Mouse (Mus musculus) kidney, adult 2 months (tissue): ENCODE results near the gene Padi6.

Source experiments
- CTCF ChIP-seq: fragments of 200-500 bp; conservative IDR thresholded peaks from 2 replicates; pipeline ENCODE4 v1.5.1; 2011; ENCODE audit warnings: low read depth, mild to moderate bottlenecking, control low read depth, low read length, moderate library complexity, mixed read lengths; ENCODE audit not compliant: insufficient read depth, insufficient read length
- POLR2A ChIP-seq: fragments of 200-500 bp; IDR thresholded peaks from one replicate; pipeline ENCODE4 v1.6.1; 2011; ENCODE audit warnings: low read depth, low read length, control low read depth

- no peak for TF ChIP-seq POLR2A
- TF ChIP-seq CTCF, result no peak
These were observed 40.4 kb upstream of the Padi6 start for GRCm38 (mm10) chr4:140782821-140783220.
